Mouse (Mus musculus): ENCODE data around the gene Guca1a. TPM values are rescaled to one million over a fixed set of nuclear protein-coding genes. Genes with fewer than 3 reads are reported as not detected.

Guca1a gene
- polyA plus RNA-seq, 1 experiment from 2014 or later = 1.5 TPM

- 1% methylated on average over 17 of the region's 20 CpGs for WGBS (ENCODE audit: insufficient replicate concordance)
- Histone ChIP-seq H3K36me3 (replicated peaks; ENCODE audit: insufficient read depth, low read length) (no peaks in the 10 kb centered on the region), H3K27me3 (ENCODE audit: insufficient read depth, low read length) (no peaks in the 10 kb centered on the region; the same call in 1 of the 2 replicates)
Observed at GRCm38 (mm10) chr17:47395376-47395913, 4.9 kb downstream of the Guca1a start.

GRCm38 (mm10) chr17:47394223-47394869, 6.0 kb downstream of the Guca1a start:
- peak overlapping the region; percentile 41 for H3K4me3 ChIP-seq (ENCODE audit: low read depth, low read length)
- no peaks in the 10 kb centered on the region for H3K36me3 ChIP-seq (replicated peaks; ENCODE audit: insufficient read depth, low read length)
- no peak overlapping the region for H3K27ac ChIP-seq (ENCODE audit: low read depth)
- no peak for ATAC-seq
- peaks cover 12% of the 10 kb centered on the region for H3K4me1 ChIP-seq (ENCODE audit: insufficient read depth)
- H3K4me2 ChIP-seq (ENCODE audit: low read depth, low read length) = peak overlapping the region; percentile 70
- peak overlapping the region; percentile 5; the same call in 1 of the 2 replicates for H3K9ac ChIP-seq (replicated peaks)
- WGBS (ENCODE audit: insufficient replicate concordance) = 11% methylated on average over 24 of the region's 24 CpGs
- no peaks in the 10 kb centered on the region for H3K9me3 ChIP-seq (ENCODE audit: low read length)
- H3K27me3 ChIP-seq (ENCODE audit: insufficient read depth, low read length) = no peaks in the 10 kb centered on the region; the same call in 1 of the 2 replicates
- TF ChIP-seq EP300 (IDR thresholded peaks at IDR 0.05; ENCODE audit: low read depth) (no peak), CTCF (IDR thresholded peaks at IDR 0.05; ENCODE audit: low read depth) (no peak)
- DNase-seq = no peak

More at GRCm38 (mm10) chr17:47395376-47395913, 4.9 kb downstream of the Guca1a start:
- no peak overlapping the region for H3K27ac ChIP-seq (ENCODE audit: low read depth)
- DNase-seq (peak; percentile 83), ATAC-seq (peak; percentile 93)
- H3K9ac ChIP-seq (replicated peaks) = peak overlapping the region; percentile 31
- H3K4me3 ChIP-seq (ENCODE audit: low read depth, low read length) = peak overlapping the region; percentile 41
- no peaks in the 10 kb centered on the region for H3K9me3 ChIP-seq (ENCODE audit: low read length)
- H3K4me2 ChIP-seq (ENCODE audit: low read depth, low read length) = peak overlapping the region; percentile 70
- no peak for TF ChIP-seq EP300 (IDR thresholded peaks at IDR 0.05; ENCODE audit: low read depth)
- no peak for TF ChIP-seq CTCF (IDR thresholded peaks at IDR 0.05; ENCODE audit: low read depth)
- H3K4me1 ChIP-seq (ENCODE audit: insufficient read depth) = peaks cover 12% of the 10 kb centered on the region

- H3K9ac ChIP-seq (replicated peaks) = no peak overlapping the region
- no peaks in the 10 kb centered on the region for H3K27me3 ChIP-seq (ENCODE audit: insufficient read depth, low read length)
- no peak overlapping the region for H3K27ac ChIP-seq (ENCODE audit: low read depth)
- H3K4me2 ChIP-seq (ENCODE audit: low read depth, low read length) = no peak overlapping the region
- ATAC-seq (no peak), DNase-seq (peak; percentile 78)
- no peaks in the 10 kb centered on the region for H3K4me1 ChIP-seq (ENCODE audit: insufficient read depth)
- H3K9me3 ChIP-seq (ENCODE audit: low read length) = no peaks in the 10 kb centered on the region
- TF ChIP-seq CTCF (IDR thresholded peaks at IDR 0.05; ENCODE audit: low read depth) = peak; percentile 89
- no peak for TF ChIP-seq EP300 (IDR thresholded peaks at IDR 0.05; ENCODE audit: low read depth)
- H3K36me3 ChIP-seq (replicated peaks; ENCODE audit: insufficient read depth, low read length) = no peaks in the 10 kb centered on the region
- H3K4me3 ChIP-seq (ENCODE audit: low read depth, low read length) = no peak overlapping the region
- WGBS (ENCODE audit: insufficient replicate concordance) = 61% methylated on average over 4 of the region's 4 CpGs
Observed at GRCm38 (mm10) chr17:47386649-47387048, 13.7 kb downstream of the Guca1a start.

DNA sequence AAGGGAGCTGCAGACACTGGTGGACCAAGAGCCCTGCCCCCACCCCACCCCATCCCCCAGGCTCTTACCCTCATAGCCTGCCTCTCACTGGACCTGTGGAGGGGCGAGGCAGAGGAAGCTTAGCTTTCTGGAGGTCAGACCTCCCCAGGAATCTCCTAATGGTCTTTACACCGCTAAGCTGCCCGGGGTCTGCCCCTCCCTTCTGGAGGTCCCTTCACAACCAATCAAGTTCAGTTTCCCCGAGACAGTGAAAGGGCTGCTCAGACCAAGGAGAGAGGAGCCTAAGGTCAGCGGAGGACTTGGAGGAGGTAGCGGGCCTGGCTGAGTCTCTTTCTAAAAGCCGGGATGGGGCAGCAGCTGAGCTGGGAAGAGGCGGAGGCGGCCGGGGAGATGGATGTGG, 15.2 kb downstream of the Guca1a start, which contains the start of gene Guca1b:
Gene Guca1b, plus strand, starts transcription at position 249 of the 400 bp plus-strand sequence.
- no peak within 1 kb of the TSS for H3K27ac ChIP-seq (ENCODE audit: low read depth)
- WGBS (ENCODE audit: insufficient replicate concordance) = 42% methylated on average over 10 of the region's 10 CpGs
- ATAC-seq (no peak), DNase-seq (no peak)
- H3K36me3 ChIP-seq (replicated peaks; ENCODE audit: insufficient read depth, low read length) = 0 out of 2 replicates have a peak, but pooled peaks cover 3% of the 10 kb centered on the region
- no peaks in the 10 kb centered on the region for H3K4me1 ChIP-seq (ENCODE audit: insufficient read depth)
- no peaks in the 10 kb centered on the region for H3K27me3 ChIP-seq (ENCODE audit: insufficient read depth, low read length)
- TF ChIP-seq CTCF (IDR thresholded peaks at IDR 0.05; ENCODE audit: low read depth) (no peak), EP300 (IDR thresholded peaks at IDR 0.05; ENCODE audit: low read depth) (no peak)
- no peaks in the 10 kb centered on the region for H3K9me3 ChIP-seq (ENCODE audit: low read length)
- no peak within 1 kb of the TSS for H3K9ac ChIP-seq (replicated peaks)
- H3K4me3 ChIP-seq (ENCODE audit: low read depth, low read length) = no peak within 1 kb of the TSS
- no peak within 1 kb of the TSS for H3K4me2 ChIP-seq (ENCODE audit: low read depth, low read length)

DNA sequence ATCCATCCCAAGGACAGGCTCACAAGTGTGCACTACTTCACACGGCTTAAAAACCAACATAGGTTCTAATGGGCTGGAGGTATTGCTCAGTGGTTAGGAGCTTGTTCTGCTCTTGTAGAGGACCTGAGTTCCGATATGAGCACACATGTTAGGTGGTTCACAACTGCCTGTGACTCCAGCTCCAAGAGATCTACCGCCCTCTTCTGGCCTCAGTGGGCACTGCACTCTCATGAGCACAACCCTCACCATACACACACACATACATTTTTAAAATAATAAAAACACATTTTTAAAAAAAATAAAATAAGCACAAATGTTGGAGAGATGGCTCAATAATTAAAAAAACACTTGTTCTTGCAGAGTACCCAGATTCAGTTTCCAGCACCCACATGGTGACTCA, 16.3 kb downstream of the Guca1a start:
- Histone ChIP-seq H3K4me2 (ENCODE audit: low read depth, low read length) (no peak overlapping the region), H3K9ac (replicated peaks) (no peak overlapping the region), H3K4me1 (ENCODE audit: insufficient read depth) (no peaks in the 10 kb centered on the region), H3K4me3 (ENCODE audit: low read depth, low read length) (no peak overlapping the region), H3K27me3 (ENCODE audit: insufficient read depth, low read length) (no peaks in the 10 kb centered on the region), H3K36me3 (replicated peaks; ENCODE audit: insufficient read depth, low read length) (peaks cover 11% of the 10 kb centered on the region; the same call in 1 of the 2 replicates), H3K9me3 (ENCODE audit: low read length) (no peaks in the 10 kb centered on the region), H3K27ac (ENCODE audit: low read depth) (no peak overlapping the region)
- ATAC-seq = no peak
- 83% methylated on average over 3 of the region's 3 CpGs for WGBS (ENCODE audit: insufficient replicate concordance)
- DNase-seq = no peak
- no peak for TF ChIP-seq EP300 (IDR thresholded peaks at IDR 0.05; ENCODE audit: low read depth)
- TF ChIP-seq CTCF (IDR thresholded peaks at IDR 0.05; ENCODE audit: low read depth) = peak; percentile 37; the same call in 1 of the 2 replicates

- H3K27ac ChIP-seq (ENCODE audit: low read depth) = no peak overlapping the region
- no peaks in the 10 kb centered on the region for H3K4me1 ChIP-seq (ENCODE audit: insufficient read depth)
- no peaks in the 10 kb centered on the region for H3K27me3 ChIP-seq (ENCODE audit: insufficient read depth, low read length)
- H3K4me2 ChIP-seq (ENCODE audit: low read depth, low read length) = no peak overlapping the region
- H3K9me3 ChIP-seq (ENCODE audit: low read length) = no peaks in the 10 kb centered on the region
- TF ChIP-seq EP300 (IDR thresholded peaks at IDR 0.05; ENCODE audit: low read depth) = no peak
- TF ChIP-seq CTCF (IDR thresholded peaks at IDR 0.05; ENCODE audit: low read depth) = no peak
- no peak overlapping the region for H3K4me3 ChIP-seq (ENCODE audit: low read depth, low read length)
- ATAC-seq (peak; percentile 45; the same call in 1 of the 2 replicates), DNase-seq (no peak)
- no peak overlapping the region for H3K9ac ChIP-seq (replicated peaks)
- 63% methylated on average over 4 of the region's 4 CpGs for WGBS (ENCODE audit: insufficient replicate concordance)
- peaks cover 12% of the 10 kb centered on the region; the same call in 1 of the 2 replicates for H3K36me3 ChIP-seq (replicated peaks; ENCODE audit: insufficient read depth, low read length)
Observed at GRCm38 (mm10) chr17:47383266-47383665, 17.1 kb downstream of the Guca1a start.
